Mouse (Mus musculus) hindbrain, embryonic 11.5 days (tissue): ENCODE measurements around the gene Zfp110. TPM values are rescaled to one million over a fixed set of nuclear protein-coding genes. Genes with fewer than 3 reads are reported as not detected.

Source experiments
- ATAC-seq: fragments of 200-750 bp; cut with Nextera tagmentation; 2 replicates; pipeline ENCODE4 v1.8.0; 2017; ENCODE audit warnings: mild to moderate bottlenecking, moderate TSS enrichment, moderate library complexity; ENCODE audit not compliant: low FRiP score
- DNase-seq: peaks from one replicate; pipeline ENCODE4 v3.0.0-alpha.2; 2015; ENCODE audit warnings: low spot score
- H3K27ac ChIP-seq: fragments of 300-500 bp; sonication (generic); 2 replicates; pipeline ENCODE4 v1.5.1; 2014; ENCODE audit warnings: mild to moderate bottlenecking, low read depth, low read length
- H3K27me3 ChIP-seq: fragments of 300-500 bp; sonication (generic); 2 replicates; pipeline ENCODE4 v1.6.1; 2014; ENCODE audit warnings: mild to moderate bottlenecking, low read length, moderate library complexity, mixed read lengths; ENCODE audit not compliant: control insufficient read depth, insufficient read depth
- H3K36me3 ChIP-seq: fragments of 300-500 bp; sonication (generic); 2 replicates; pipeline ENCODE4 v1.6.1; 2014; ENCODE audit warnings: mild to moderate bottlenecking, low read length, moderate library complexity, mixed read lengths; ENCODE audit not compliant: control insufficient read depth, insufficient read depth
- H3K4me1 ChIP-seq: fragments of 300-500 bp; sonication (generic); replicated peaks from 2 replicates; pipeline ENCODE4 v1.6.1; 2014; ENCODE audit warnings: low read length, mixed read lengths; ENCODE audit not compliant: control insufficient read depth, insufficient read depth
- H3K4me2 ChIP-seq: fragments of 300-500 bp; sonication (generic); replicated peaks from 2 replicates; pipeline ENCODE4 v1.6.1; 2014; ENCODE audit warnings: mild to moderate bottlenecking, low read depth, low read length
- H3K4me3 ChIP-seq: fragments of 300-500 bp; sonication (generic); 2 replicates; pipeline ENCODE4 v1.5.1; 2014; ENCODE audit warnings: low read depth, low read length
- H3K9ac ChIP-seq: fragments of 300-500 bp; sonication (generic); 2 replicates; pipeline ENCODE4 v1.6.1; 2014; ENCODE audit warnings: low read depth, low read length
- H3K9me3 ChIP-seq: fragments of 300-500 bp; sonication (generic); 2 replicates; pipeline ENCODE4 v1.6.1; 2016; ENCODE audit warnings: low read length; ENCODE audit not compliant: control insufficient read depth
- WGBS: fragments of 180-500 bp; shearing (Covaris S2); extraction: QIAGEN DNeasy Blood & Tissue Kit; methylation state at CpG from one replicate; pipeline ENCODE4 v1.1.7; 2014; 5-methylcytosine and 5-hydroxymethylcytosine counted together
- polyA plus RNA-seq: library from polyadenylated mRNA; unstranded; fragments of >200 nt; fragmentation: Nextera tagmentation; extraction: Ambion mirVana; gene quantifications from 2 replicates; pipeline ENCODE4 v1.2.1, GENCODE M21; 2014

The Zfp110 gene
- polyA plus RNA-seq, 1 experiment from 2014 or later = 29.9 TPM

GRCm38 (mm10) chr7:12886563-12887266 is 52.2 kb downstream of the Zfp110 start:
- Histone ChIP-seq H3K9ac (no peak overlapping the region), H3K9me3 (no peaks in the 10 kb centered on the region), H3K27me3 (no peaks in the 10 kb centered on the region), H3K4me3 (no peak overlapping the region), H3K36me3 (peaks cover 2% of the 10 kb centered on the region; the same call in 1 of the 2 replicates), H3K27ac (no peak overlapping the region), H3K4me1 (peaks cover under 1% of the 10 kb centered on the region; the same call in 1 of the 2 replicates), H3K4me2 (no peak overlapping the region)
- DNase-seq (no peak), ATAC-seq (no peak)
- WGBS = 90% methylated on average over 12 of the region's 12 CpGs

- 90% methylated on average over 5 of the region's 5 CpGs for WGBS
- ATAC-seq = no peak
These were observed 53.0 kb downstream of the Zfp110 start for GRCm38 (mm10) chr7:12887585-12887984.

GRCm38 (mm10) chr7:12890928-12891327 is 56.4 kb downstream of the Zfp110 start:
- Histone ChIP-seq H3K9ac (no peak overlapping the region), H3K27me3 (no peaks in the 10 kb centered on the region), H3K36me3 (peaks cover 2% of the 10 kb centered on the region; the same call in 1 of the 2 replicates), H3K9me3 (no peaks in the 10 kb centered on the region), H3K4me1 (no peaks in the 10 kb centered on the region), H3K4me2 (no peak overlapping the region), H3K4me3 (no peak overlapping the region), H3K27ac (no peak overlapping the region)
- 93% methylated on average over 14 of the region's 14 CpGs for WGBS
- no peak for DNase-seq
- no peak for ATAC-seq

More at GRCm38 (mm10) chr7:12887585-12887984, 53.0 kb downstream of the Zfp110 start:
- H3K9ac ChIP-seq = no peak overlapping the region
- no peaks in the 10 kb centered on the region for H3K9me3 ChIP-seq
- no peaks in the 10 kb centered on the region for H3K27me3 ChIP-seq
- H3K27ac ChIP-seq = no peak overlapping the region
- H3K36me3 ChIP-seq = peaks cover 2% of the 10 kb centered on the region; the same call in 1 of the 2 replicates
- no peak overlapping the region for H3K4me3 ChIP-seq
- no peaks in the 10 kb centered on the region for H3K4me1 ChIP-seq
- no peak for DNase-seq
- H3K4me2 ChIP-seq = no peak overlapping the region

GRCm38 (mm10) chr7:12891334-12891733 is 56.8 kb downstream of the Zfp110 start:
- no peak for ATAC-seq
- H3K27me3 ChIP-seq = no peaks in the 10 kb centered on the region
- no peak overlapping the region for H3K4me3 ChIP-seq
- no peak overlapping the region for H3K27ac ChIP-seq
- no peak overlapping the region for H3K4me2 ChIP-seq
- H3K9me3 ChIP-seq = no peaks in the 10 kb centered on the region
- H3K36me3 ChIP-seq = peaks cover 2% of the 10 kb centered on the region; the same call in 1 of the 2 replicates
- WGBS = 67% methylated on average over 1 of the region's 1 CpGs
- no peak overlapping the region for H3K9ac ChIP-seq
- no peaks in the 10 kb centered on the region for H3K4me1 ChIP-seq
- DNase-seq = no peak

GRCm38 (mm10) chr7:12897655-12898410 is 63.3 kb downstream of the Zfp110 start, which contains the start of gene Zscan22:
Gene Zscan22 (plus strand): TSS chr7:12897815.
- Histone ChIP-seq H3K4me1 (no peaks in the 10 kb centered on the region), H3K36me3 (no peaks in the 10 kb centered on the region), H3K27ac (no peak within 1 kb of the TSS), H3K4me3 (peak within 1 kb of the TSS; percentile 56), H3K27me3 (no peaks in the 10 kb centered on the region), H3K9me3 (no peaks in the 10 kb centered on the region), H3K9ac (peak within 1 kb of the TSS; percentile 46), H3K4me2 (peak within 1 kb of the TSS; percentile 42)
- 7% methylated on average over 36 of the region's 36 CpGs for WGBS
- DNase-seq (peak; percentile 95), ATAC-seq (peak; percentile 99)

Other genes starting within 250 kb of the Zfp110 start
- gene Vmn2r53, start 226.0 kb upstream of the Zfp110 start, polyA plus RNA-seq = 0.02 TPM in 1 of 2 replicates, not detected in the other
- gene Vmn2r54, start 194.4 kb upstream of the Zfp110 start, polyA plus RNA-seq = not detected in 2 replicates
- not detected in 2 replicates for gene Vmn2r55, start 149.8 kb upstream of the Zfp110 start, polyA plus RNA-seq
- not detected in 2 replicates for gene Vmn2r56, start 99.8 kb upstream of the Zfp110 start, polyA plus RNA-seq
- 11.0 and 11.4 TPM in 2 replicates for gene Zscan18, start 31.1 kb upstream of the Zfp110 start, polyA plus RNA-seq
- gene Zfp329, start 15.9 kb upstream of the Zfp110 start, polyA plus RNA-seq = 18.7 and 25.5 TPM in 2 replicates
- gene Zfp128, start 46.4 kb downstream of the Zfp110 start, polyA plus RNA-seq = 6.1 TPM in 2 replicates
- gene Zscan22, start 63.1 kb downstream of the Zfp110 start, polyA plus RNA-seq = 19.1 and 19.9 TPM in 2 replicates
- gene Rps5, start 87.5 kb downstream of the Zfp110 start, polyA plus RNA-seq = 842 and 852 TPM in 2 replicates
- 0.50 and 0.66 TPM in 2 replicates for gene Rnf225, start 92.7 kb downstream of the Zfp110 start, polyA plus RNA-seq
- gene Zfp324, start 131.1 kb downstream of the Zfp110 start, polyA plus RNA-seq = 7.4 and 8.0 TPM in 2 replicates
- 8.5 and 11.7 TPM in 2 replicates for gene Zfp446, start 143.1 kb downstream of the Zfp110 start, polyA plus RNA-seq
- gene Slc27a5, start 163.4 kb downstream of the Zfp110 start, polyA plus RNA-seq = not detected in 2 replicates
- gene Trim28, start 164.4 kb downstream of the Zfp110 start, polyA plus RNA-seq = 427 and 438 TPM in 2 replicates
- gene Zbtb45, start 175.3 kb downstream of the Zfp110 start, polyA plus RNA-seq = 25.0 and 25.3 TPM in 2 replicates
- 154 and 157 TPM in 2 replicates for gene Chmp2a, start 200.0 kb downstream of the Zfp110 start, polyA plus RNA-seq
- gene Ube2m, start 203.5 kb downstream of the Zfp110 start, polyA plus RNA-seq = 147 and 173 TPM in 2 replicates
- 2.4 and 2.6 TPM in 2 replicates for gene Mzf1, start 220.0 kb downstream of the Zfp110 start, polyA plus RNA-seq